ENCODE assay signal across 8 mouse cellular contexts in genomic region chr4:115827535-115827887, GRCm38 (mm10). TPM values are rescaled to one million over a fixed set of nuclear protein-coding genes. Genes with fewer than 3 reads are reported as not detected.
DNase-seq lines count a peak whose midpoint lies in the region; ATAC-seq lines count a peak whose summit lies in the region.
"Had no signal": no experiment of that assay in that cellular context is flagged by ENCODE, and none has a peak within 500 bp of the region (broad histone marks: within the 10 kb centered on the region; RNA-seq: fewer than 3 reads in every experiment).

No protein-coding gene starts in this region.

- peaks cover 12% of the 10 kb centered on the region for H3K36me3 ChIP-seq in lung, embryonic 16.5 days (ENCODE audit: control insufficient read depth, insufficient read depth, low read length)
- H3K36me3 ChIP-seq in embryonic facial prominence, embryonic 13.5 days, result peaks cover 13% of the 10 kb centered on the region
- peaks cover 20% of the 10 kb centered on the region for H3K36me3 ChIP-seq in limb, embryonic 13.5 days
- peaks cover 1% of the 10 kb centered on the region; the same call in 1 of the 2 replicates for H3K36me3 ChIP-seq in splenic B cell, adult 2 months (ENCODE audit: control insufficient read depth, insufficient read depth, low read length, poor library complexity, severe bottlenecking)

- H3K4me2 ChIP-seq in lung, embryonic 16.5 days (ENCODE audit: low read depth, low read length), result peak overlapping the region; percentile 63
- H3K4me2 ChIP-seq in embryonic facial prominence, embryonic 13.5 days, result peak overlapping the region; percentile 65
- H3K4me2 ChIP-seq in limb, embryonic 13.5 days (replicated peaks), result peak overlapping the region; percentile 77

- peak overlapping the region; percentile 86 for H3K4me3 ChIP-seq in lung, embryonic 16.5 days (ENCODE audit: low read length)
- peak overlapping the region; percentile 85 for H3K4me3 ChIP-seq in embryonic facial prominence, embryonic 13.5 days
- peak overlapping the region; percentile 85 for H3K4me3 ChIP-seq in limb, embryonic 13.5 days

- 2% methylated on average over 4 of the region's 4 CpGs for WGBS in lung, embryonic 16.5 days
- WGBS in embryonic facial prominence, embryonic 13.5 days, result 1% methylated on average over 4 of the region's 4 CpGs
- 8% methylated on average over 4 of the region's 4 CpGs for WGBS in limb, embryonic 13.5 days

- DNase-seq in lung, postnatal 4 days, result no peak
- DNase-seq in splenic B cell, adult 2 months (ENCODE audit: low read depth, low spot score), result peak; percentile 40
- DNase-seq in frontal cortex, postnatal 14 days (ENCODE audit: low spot score in 2 of 2), result no peak
- DNase-seq in left cerebral cortex, adult 11 months (ENCODE audit: low spot score), result no peak

- H3K27ac ChIP-seq in lung, embryonic 16.5 days (ENCODE audit: low read length), result peak overlapping the region; percentile 92
- H3K27ac ChIP-seq in embryonic facial prominence, embryonic 13.5 days, result peak overlapping the region; percentile 68; the same call in 1 of the 2 replicates
- 0 out of 2 replicates have a peak overlapping the region, but pooled peaks have one; percentile 63 for H3K27ac ChIP-seq in limb, embryonic 13.5 days

- no peaks in the 10 kb centered on the region for H3K27me3 ChIP-seq in lung, embryonic 16.5 days (ENCODE audit: control insufficient read depth, insufficient read depth, low read depth, low read length)
- peaks cover 8% of the 10 kb centered on the region; the same call in 1 of the 2 replicates for H3K27me3 ChIP-seq in embryonic facial prominence, embryonic 13.5 days
- 0 out of 2 replicates have a peak, but pooled peaks cover 7% of the 10 kb centered on the region for H3K27me3 ChIP-seq in limb, embryonic 13.5 days
- H3K27me3 ChIP-seq in splenic B cell, adult 2 months (ENCODE audit: control insufficient read depth, insufficient read depth, low read length, poor library complexity, severe bottlenecking), result no peaks in the 10 kb centered on the region

- H3K9me3 ChIP-seq in lung, embryonic 16.5 days (ENCODE audit: control insufficient read depth, low read length), result no peaks in the 10 kb centered on the region
- no peaks in the 10 kb centered on the region for H3K9me3 ChIP-seq in embryonic facial prominence, embryonic 13.5 days
- H3K9me3 ChIP-seq in limb, embryonic 13.5 days, result no peaks in the 10 kb centered on the region

- peak overlapping the region; percentile 86 for H3K9ac ChIP-seq in lung, embryonic 16.5 days (ENCODE audit: low read length)
- peak overlapping the region; percentile 85 for H3K9ac ChIP-seq in embryonic facial prominence, embryonic 13.5 days
- H3K9ac ChIP-seq in limb, embryonic 13.5 days, result peak overlapping the region; percentile 81

- H3K4me1 ChIP-seq in lung, embryonic 16.5 days (replicated peaks; ENCODE audit: control insufficient read depth, insufficient read depth, low read length), result peaks cover 7% of the 10 kb centered on the region
- H3K4me1 ChIP-seq in embryonic facial prominence, embryonic 13.5 days, result peaks cover 17% of the 10 kb centered on the region
- peaks cover 18% of the 10 kb centered on the region for H3K4me1 ChIP-seq in limb, embryonic 13.5 days

- ATAC-seq in lung, embryonic 16.5 days (ENCODE audit: low read depth), result peak; percentile 3; the same call in 1 of the 2 replicates
- no peak for ATAC-seq in embryonic facial prominence, embryonic 13.5 days (ENCODE audit: insufficient number of reproducible peaks, insufficient read depth, low FRiP score, low TSS enrichment, low read depth)
- peak; percentile 34; the same call in 1 of the 2 replicates for ATAC-seq in limb, embryonic 13.5 days (ENCODE audit: low FRiP score, low read depth)

RNA-seq across cellular contexts. Expression of gene Mob3c, which starts 0.4 kb away (rescaled TPM):
- polyA plus RNA-seq in lung, embryonic 16.5 days (2015; fragmentation: Nextera tagmentation; extraction: Ambion mirVana), result 14.2 and 15.6 TPM in 2 replicates
- 8.7 and 9.8 TPM in 2 replicates for polyA plus RNA-seq in embryonic facial prominence, embryonic 13.5 days (2015; fragmentation: Nextera tagmentation; extraction: Ambion mirVana)
- polyA plus RNA-seq in limb, embryonic 13.5 days (2015; fragmentation: Nextera tagmentation; extraction: Ambion mirVana), result 12.6 and 14.4 TPM in 2 replicates

RNA-seq across cellular contexts. Expression of gene Mknk1, which starts 11.5 kb away (rescaled TPM):
- 28.1 and 30.1 TPM in 2 replicates for polyA plus RNA-seq in lung, embryonic 16.5 days (2015; fragmentation: Nextera tagmentation; extraction: Ambion mirVana)
- polyA plus RNA-seq in embryonic facial prominence, embryonic 13.5 days (2015; fragmentation: Nextera tagmentation; extraction: Ambion mirVana), result 25.9 and 32.2 TPM in 2 replicates
- polyA plus RNA-seq in limb, embryonic 13.5 days (2015; fragmentation: Nextera tagmentation; extraction: Ambion mirVana), result 29.6 and 32.9 TPM in 2 replicates

RNA-seq across cellular contexts. Expression of gene Atpaf1, which starts 42.9 kb away (rescaled TPM):
- polyA plus RNA-seq in lung, embryonic 16.5 days (2015; fragmentation: Nextera tagmentation; extraction: Ambion mirVana), result 38.6 and 45.1 TPM in 2 replicates
- polyA plus RNA-seq in embryonic facial prominence, embryonic 13.5 days (2015; fragmentation: Nextera tagmentation; extraction: Ambion mirVana), result 56.7 and 60.5 TPM in 2 replicates
- polyA plus RNA-seq in limb, embryonic 13.5 days (2015; fragmentation: Nextera tagmentation; extraction: Ambion mirVana), result 60.5 and 60.8 TPM in 2 replicates

RNA-seq across cellular contexts. Expression of gene Tex38, which starts 46.7 kb away (rescaled TPM):
- polyA plus RNA-seq in lung, embryonic 16.5 days (2015; fragmentation: Nextera tagmentation; extraction: Ambion mirVana), result 0.19 TPM in 1 of 2 replicates, not detected in the other
- 0.53 TPM in 1 of 2 replicates, not detected in the other for polyA plus RNA-seq in embryonic facial prominence, embryonic 13.5 days (2015; fragmentation: Nextera tagmentation; extraction: Ambion mirVana)
- polyA plus RNA-seq in limb, embryonic 13.5 days (2015; fragmentation: Nextera tagmentation; extraction: Ambion mirVana), result 0.31 and 0.50 TPM in 2 replicates

RNA-seq across cellular contexts. Expression of gene Kncn, which starts 56.7 kb away (rescaled TPM):
- not detected in 2 replicates for polyA plus RNA-seq in lung, embryonic 16.5 days (2015; fragmentation: Nextera tagmentation; extraction: Ambion mirVana)
- polyA plus RNA-seq in embryonic facial prominence, embryonic 13.5 days (2015; fragmentation: Nextera tagmentation; extraction: Ambion mirVana), result not detected in 2 replicates
- polyA plus RNA-seq in limb, embryonic 13.5 days (2015; fragmentation: Nextera tagmentation; extraction: Ambion mirVana), result not detected in 2 replicates
- polyA plus RNA-seq: gonadal fat pad, adult 2 months had no signal
